Mouse (Mus musculus) MEL (cell line): ENCODE results near the gene Rexo1. TPM values are rescaled to one million over a fixed set of nuclear protein-coding genes. Genes with fewer than 3 reads are reported as not detected.

Experiments used
- DNase-seq: peaks from one replicate; pipeline ENCODE4 v3.0.0; 2011; ENCODE audit warnings: low read depth, low spot score
- H3K27ac ChIP-seq: 2 replicates; pipeline ENCODE4 v1.5.1; 2012; ENCODE audit warnings: low read depth, mild to moderate bottlenecking, control low read depth, low read length, moderate library complexity; ENCODE audit not compliant: control insufficient read depth
- H3K27me3 ChIP-seq, 2 experiments: fragments of 150-350 bp in 1 of 2; sonication (generic) in 1 of 2; 2 replicates each; pipeline ENCODE4 v1.6.1; 2012; ENCODE audit warnings: low read length in 2 of 2, mild to moderate bottlenecking in 2 of 2, improper control_type of control experiment in 1 of 2, moderate library complexity in 1 of 2; ENCODE audit not compliant: insufficient read depth in 2 of 2, control insufficient read depth in 1 of 2
- H3K36me3 ChIP-seq, 2 experiments: 2 replicates each; pipeline ENCODE4 v1.6.1; 2012 to 2014; ENCODE audit warnings: low read length in 2 of 2, improper control_type of control experiment in 1 of 2, inconsistent platforms in 1 of 2, mild to moderate bottlenecking in 1 of 2; ENCODE audit not compliant: insufficient read depth in 2 of 2, control insufficient read depth in 1 of 2
- H3K4me1 ChIP-seq, 2 experiments: fragments of 150-350 bp in 1 of 2; sonication (generic) in 1 of 2; 2 replicates each; pipeline ENCODE4 v1.6.1; 2012; ENCODE audit warnings: low read length in 2 of 2, improper control_type of control experiment in 1 of 2, mild to moderate bottlenecking in 1 of 2; ENCODE audit not compliant: insufficient read depth in 2 of 2, control insufficient read depth in 1 of 2
- H3K4me3 ChIP-seq, 2 experiments: fragments of 150-350 bp in 1 of 2; sonication (generic) in 1 of 2; 2 replicates each; pipeline ENCODE4 v1.5.1; 2012; ENCODE audit warnings: low read depth in 2 of 2, low read length in 2 of 2, mild to moderate bottlenecking in 2 of 2, moderate library complexity in 2 of 2, control low read depth in 1 of 2, improper control_type of control experiment in 1 of 2; ENCODE audit not compliant: control insufficient read depth in 1 of 2, insufficient read depth in 1 of 2
- H3K79me2 ChIP-seq: 2 replicates; pipeline ENCODE4 v1.6.1; 2012; ENCODE audit warnings: mild to moderate bottlenecking, low read length, moderate library complexity; ENCODE audit not compliant: control insufficient read depth, poor library complexity, insufficient read depth
- H3K9ac ChIP-seq: 2 replicates; pipeline ENCODE4 v1.6.1; 2012; ENCODE audit warnings: low read depth, mild to moderate bottlenecking, control low read depth, low read length, moderate library complexity; ENCODE audit not compliant: control insufficient read depth, poor library complexity, severe bottlenecking
- H3K9me3 ChIP-seq: fragments of 150-350 bp; sonication (generic); replicated peaks from 2 replicates; pipeline ENCODE4 v1.6.1; 2012; ENCODE audit warnings: mild to moderate bottlenecking, low read length, improper control_type of control experiment, moderate library complexity; ENCODE audit not compliant: insufficient read depth
- BHLHE40 ChIP-seq: IDR thresholded peaks from 2 replicates; pipeline ENCODE4 v1.6.1; 2012; ENCODE audit warnings: low read depth, mild to moderate bottlenecking, inconsistent platforms, low read length, improper control_type of control experiment, borderline replicate concordance
- CHD2 ChIP-seq: IDR thresholded peaks from 2 replicates; pipeline ENCODE4 v1.6.1; 2011; ENCODE audit warnings: low read length, improper control_type of control experiment
- CTCF ChIP-seq, 3 experiments: IDR thresholded peaks in 2 of 3; conservative IDR thresholded peaks in 1 of 3; 2 replicates each; pipeline ENCODE4 v1.5.1; 2011 to 2012; ENCODE audit warnings: low read length in 3 of 3, low read depth in 2 of 3, mild to moderate bottlenecking in 2 of 3, improper control_type of control experiment in 1 of 3, inconsistent platforms in 1 of 3, mixed read lengths in 1 of 3, moderate library complexity in 1 of 3; ENCODE audit not compliant: control insufficient read depth in 1 of 3, insufficient read depth in 1 of 3, poor library complexity in 1 of 3, severe bottlenecking in 1 of 3
- E2F4 ChIP-seq: IDR thresholded peaks from 2 replicates; pipeline ENCODE4 v1.6.1; 2011; ENCODE audit warnings: low read depth, low read length, improper control_type of control experiment, borderline replicate concordance
- ELF1 ChIP-seq: IDR thresholded peaks from 2 replicates; pipeline ENCODE4 v1.6.1; 2014; ENCODE audit warnings: low read depth, mild to moderate bottlenecking, inconsistent platforms, low read length, improper control_type of control experiment, moderate library complexity
- EP300 ChIP-seq, 2 experiments: IDR thresholded peaks; 2 replicates each; pipeline ENCODE4 v1.6.1; 2011; ENCODE audit warnings: improper control_type of control experiment in 2 of 2, low read length in 2 of 2, low read depth in 1 of 2, mild to moderate bottlenecking in 1 of 2
- ETS1 ChIP-seq: IDR thresholded peaks from 2 replicates; pipeline ENCODE4 v1.6.1; 2012; ENCODE audit warnings: low read depth, mild to moderate bottlenecking, inconsistent platforms, low read length, improper control_type of control experiment, moderate library complexity
- GABPA ChIP-seq: IDR thresholded peaks from 2 replicates; pipeline ENCODE4 v1.6.1; 2012; ENCODE audit warnings: low read depth, mild to moderate bottlenecking, inconsistent platforms, low read length, improper control_type of control experiment, moderate library complexity
- JUND ChIP-seq: IDR thresholded peaks from 2 replicates; pipeline ENCODE4 v1.6.1; 2011; ENCODE audit warnings: low read depth, mild to moderate bottlenecking, improper control_type of control experiment, low read length
- KAT2A ChIP-seq: conservative IDR thresholded peaks from 2 replicates; pipeline ENCODE4 v1.6.1; 2012; ENCODE audit warnings: low read depth, low read length, improper control_type of control experiment, inconsistent platforms
- MAX ChIP-seq: IDR thresholded peaks from 2 replicates; pipeline ENCODE4 v1.6.1; 2011; ENCODE audit warnings: low read length, improper control_type of control experiment
- MAZ ChIP-seq: IDR thresholded peaks from 2 replicates; pipeline ENCODE4 v1.6.1; 2012; ENCODE audit warnings: low read depth, mild to moderate bottlenecking, inconsistent platforms, low read length, improper control_type of control experiment
- MEF2A ChIP-seq: IDR thresholded peaks from 2 replicates; pipeline ENCODE4 v1.6.1; 2014; ENCODE audit warnings: low read depth, mild to moderate bottlenecking, inconsistent platforms, low read length, improper control_type of control experiment; ENCODE audit not compliant: poor library complexity, insufficient replicate concordance, severe bottlenecking; ENCODE audit errors: extremely low read depth
- MYC ChIP-seq: IDR thresholded peaks from 2 replicates; pipeline ENCODE4 v1.6.1; 2011; ENCODE audit warnings: low read depth, mild to moderate bottlenecking, low read length, improper control_type of control experiment, moderate library complexity
- NELFE ChIP-seq: IDR thresholded peaks from 2 replicates; pipeline ENCODE4 v1.6.1; 2011; ENCODE audit warnings: low read depth, low read length, improper control_type of control experiment
- POLR2A ChIP-seq, 2 experiments: IDR thresholded peaks; 2 replicates each; pipeline ENCODE4 v1.6.1; 2011 to 2012; ENCODE audit warnings: low read length in 2 of 2, mild to moderate bottlenecking in 2 of 2, control low read depth in 1 of 2, improper control_type of control experiment in 1 of 2, low read depth in 1 of 2, moderate library complexity in 1 of 2; ENCODE audit not compliant: control insufficient read depth in 1 of 2, insufficient read depth in 1 of 2, poor library complexity in 1 of 2
- POLR2AphosphoS5 ChIP-seq: IDR thresholded peaks from 2 replicates; pipeline ENCODE4 v1.6.1; 2012; ENCODE audit warnings: low read depth, borderline replicate concordance, mild to moderate bottlenecking, inconsistent platforms, low read length, moderate library complexity, mixed read lengths
- RAD21 ChIP-seq: IDR thresholded peaks from 2 replicates; pipeline ENCODE4 v1.6.1; 2011; ENCODE audit warnings: mild to moderate bottlenecking, low read depth, low read length, improper control_type of control experiment
- RCOR1 ChIP-seq: IDR thresholded peaks from 2 replicates; pipeline ENCODE4 v1.6.1; 2012; ENCODE audit warnings: low read depth, mild to moderate bottlenecking, inconsistent platforms, low read length, improper control_type of control experiment
- SMC3 ChIP-seq: IDR thresholded peaks from 2 replicates; pipeline ENCODE4 v1.6.1; 2011; ENCODE audit warnings: low read depth, low read length, improper control_type of control experiment
- TAL1 ChIP-seq: IDR thresholded peaks from 2 replicates; pipeline ENCODE4 v1.6.1; 2012; ENCODE audit warnings: mild to moderate bottlenecking, inconsistent platforms, low read length, moderate library complexity, mixed read lengths
- TCF12 ChIP-seq: IDR thresholded peaks from 2 replicates; pipeline ENCODE4 v1.6.1; 2014; ENCODE audit warnings: low read depth, mild to moderate bottlenecking, inconsistent platforms, low read length, improper control_type of control experiment, moderate library complexity
- UBTF ChIP-seq: IDR thresholded peaks from 2 replicates; pipeline ENCODE4 v1.6.1; 2012; ENCODE audit warnings: low read depth, mild to moderate bottlenecking, inconsistent platforms, low read length, improper control_type of control experiment, moderate library complexity, borderline replicate concordance; ENCODE audit not compliant: insufficient read depth
- USF1 ChIP-seq: IDR thresholded peaks from 2 replicates; pipeline ENCODE4 v1.6.1; 2014; ENCODE audit warnings: low read depth, mild to moderate bottlenecking, inconsistent platforms, low read length, improper control_type of control experiment, moderate library complexity
- ZMIZ1 ChIP-seq: IDR thresholded peaks from 2 replicates; pipeline ENCODE4 v1.6.1; 2012; ENCODE audit warnings: low read depth, mild to moderate bottlenecking, inconsistent platforms, low read length, improper control_type of control experiment, moderate library complexity
- polyA plus RNA-seq, 2 experiments: library from polyadenylated mRNA; stranded (reverse) in 1 of 2; unstranded in 1 of 2; fragments of >175 nt in 1 of 2; fragments of >200 nt in 1 of 2; gene quantifications; 2 replicates each; pipeline versions ENCODE4 v1.2.1 to v1.2.4; 2012; ENCODE audit warnings: low replicate concordance in 2 of 2, low read depth in 1 of 2; ENCODE audit not compliant: insufficient read length in 2 of 2, insufficient read depth in 1 of 2, missing spikeins in 1 of 2
- total RNA-seq: library from RNA; depleted of rRNA; stranded (reverse); fragments of 300-350 nt; gene quantifications from 2 replicates; pipeline ENCODE4 v1.2.3, GENCODE M21; 2012

Gene Rexo1
- total and polyA plus RNA-seq, 3 experiments, result 14.7 to 54.6 TPM; not detected in 1

- TF ChIP-seq UBTF (no peak), NELFE (no peak), EP300 (IDR thresholded peaks at IDR 0.05; ENCODE audit: low read depth in 1 of 2, low read length in 2 of 2) (0 out of 4 replicates have a peak, but pooled peaks of 1 of the 2 experiments have one; percentile 6), KAT2A (no peak), MAX (no peak), ETS1 (no peak), ELF1 (peak; percentile 25; the same call in 1 of the 2 replicates), BHLHE40 (no peak), ZMIZ1 (no peak; the same call in 1 of the 2 replicates), CHD2 (no peak), GABPA (no peak), TCF12 (no peak), RCOR1 (no peak), USF1 (no peak), POLR2AphosphoS5 (no peak)
Observed at GRCm38 (mm10) chr10:80575925-80576324, 14.6 kb upstream of the Rexo1 start (continued).

GRCm38 (mm10) chr10:80574896-80575295 is 13.5 kb upstream of the Rexo1 start:
- peak overlapping the region in 1 of 2 experiments; percentile 88; a peak in 2 of 4 replicates for H3K4me3 ChIP-seq
- no peaks in the 10 kb centered on the region for H3K27me3 ChIP-seq
- 0 out of 4 replicates have a peak, but pooled peaks of 1 of the 2 experiments have one; percentile 13 for TF ChIP-seq POLR2A (IDR thresholded peaks at IDR 0.05; ENCODE audit: control insufficient read depth in 1 of 2, insufficient read depth in 1 of 2, low read depth in 1 of 2, low read length in 2 of 2, poor library complexity in 1 of 2)
- TF ChIP-seq SMC3, result no peak
- TF ChIP-seq, all 39 proteins: peak for 1
- Histone ChIP-seq H3K36me3 (peaks cover 0 to 45% of the 10 kb centered on the region in 2 experiments; a peak in 2 of 4 replicates), H3K9me3 (no peaks in the 10 kb centered on the region), H3K27ac (no peak overlapping the region), H3K9ac (peak overlapping the region; percentile 84), H3K79me2 (peaks cover 73% of the 10 kb centered on the region), H3K4me1 (peaks cover 18 to 63% of the 10 kb centered on the region in 2 experiments; a peak in 3 of 4 replicates)
- no peak for DNase-seq

- Histone ChIP-seq H3K27ac (no peak overlapping the region), H3K36me3 (peaks cover 0 to 41% of the 10 kb centered on the region in 2 experiments; a peak in 2 of 4 replicates), H3K9ac (no peak overlapping the region)
Observed at GRCm38 (mm10) chr10:80573944-80574343, 12.6 kb upstream of the Rexo1 start.

More at GRCm38 (mm10) chr10:80573944-80574343, 12.6 kb upstream of the Rexo1 start:
- peak; percentile 51 for DNase-seq
- Histone ChIP-seq H3K4me1 (peaks cover 12 to 59% of the 10 kb centered on the region in 2 experiments; a peak in 3 of 4 replicates), H3K9me3 (no peaks in the 10 kb centered on the region), H3K4me3 (no peak overlapping the region), H3K79me2 (peaks cover 83% of the 10 kb centered on the region), H3K27me3 (no peaks in the 10 kb centered on the region)
- TF ChIP-seq MAZ (no peak), BHLHE40 (no peak), CTCF (IDR thresholded peaks at IDR 0.05 in 2 of 3, conservative IDR thresholded peaks at IDR 0.05 in 1 of 3; ENCODE audit: control insufficient read depth in 1 of 3, insufficient read depth in 1 of 3, low read depth in 2 of 3, low read length in 3 of 3, poor library complexity in 1 of 3, severe bottlenecking in 1 of 3) (no peak), MEF2A (no peak), POLR2A (IDR thresholded peaks at IDR 0.05; ENCODE audit: control insufficient read depth in 1 of 2, insufficient read depth in 1 of 2, low read depth in 1 of 2, low read length in 2 of 2, poor library complexity in 1 of 2) (no peak), TAL1 (no peak), ELF1 (no peak), MYC (no peak), RAD21 (no peak), CHD2 (no peak), TCF12 (no peak), USF1 (no peak), JUND (no peak), EP300 (IDR thresholded peaks at IDR 0.05; ENCODE audit: low read depth in 1 of 2, low read length in 2 of 2) (no peak), E2F4 (no peak)
